Mouse (Mus musculus): ENCODE results near the gene Cpvl.

DNA sequence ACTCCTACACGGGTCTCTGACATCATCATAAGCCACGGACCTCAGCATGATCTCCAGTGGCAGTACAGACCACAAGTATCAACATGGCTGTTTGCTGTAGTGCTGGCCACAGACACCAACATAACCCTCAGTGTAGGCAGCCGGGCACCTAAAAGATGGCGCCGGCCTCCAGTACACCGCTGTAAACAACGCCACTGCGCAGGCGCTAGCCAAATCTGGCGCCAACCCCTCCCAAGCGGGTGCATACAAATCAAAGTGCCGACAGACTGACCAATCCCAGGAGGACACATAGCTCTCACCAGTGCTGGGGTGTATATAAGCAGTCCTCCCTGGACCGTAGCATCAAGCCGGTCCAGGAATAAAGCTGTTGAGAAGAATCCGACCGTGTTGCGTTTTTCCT is 133.8 kb downstream of the Cpvl start:
- TF ChIP-seq CTCF (IDR thresholded peaks at IDR 0.05; ENCODE audit: low read depth, low read length) (no peak), POLR2A (IDR thresholded peaks at IDR 0.05; ENCODE audit: extremely low read depth, insufficient read depth, low read length) (no peak)
